Mouse (Mus musculus): ENCODE data around the gene Mief1.

The Mief1 gene

GRCm38 (mm10) chr15:80263610-80264575, 30.1 kb downstream of the Mief1 start, which contains the start of gene Rps19bp1:
Gene Rps19bp1, minus strand, starts transcription at chr15:80264315.
- DNase-seq = peak; percentile 79 to 88

GRCm38 (mm10) chr15:80266281-80266680, 32.5 kb downstream of the Mief1 start:
- DNase-seq = peak; percentile 36 to 72

GRCm38 (mm10) chr15:80271858-80272396, 38.1 kb downstream of the Mief1 start:
- DNase-seq = no peak

- DNase-seq = no peak
Measured at GRCm38 (mm10) chr15:80277107-80277506, 43.3 kb downstream of the Mief1 start.

DNA sequence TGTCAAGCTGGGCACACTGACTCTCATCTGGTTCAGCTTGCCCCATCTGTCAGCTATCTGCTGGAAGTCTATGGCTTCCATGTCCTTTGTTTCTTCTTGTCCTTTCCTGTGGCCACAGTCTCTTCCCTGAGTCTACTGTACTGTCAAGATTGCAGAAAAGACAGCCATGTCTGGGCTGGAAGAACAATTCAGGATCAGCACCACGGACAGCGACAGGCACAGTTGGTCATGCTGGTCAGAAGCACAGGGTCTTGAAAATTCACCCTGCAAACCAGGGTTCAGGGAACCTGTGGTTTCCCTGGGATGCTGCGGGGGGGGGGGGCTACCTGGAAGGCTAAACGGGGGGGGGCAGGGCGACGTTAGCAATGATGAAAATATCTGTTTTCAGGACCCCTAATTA, 43.8 kb downstream of the Mief1 start:
- DNase-seq = peak in 1 of 2 experiments; percentile 45

GRCm38 (mm10) chr15:80278121-80278759, 44.4 kb downstream of the Mief1 start:
- DNase-seq = no peak

DNA sequence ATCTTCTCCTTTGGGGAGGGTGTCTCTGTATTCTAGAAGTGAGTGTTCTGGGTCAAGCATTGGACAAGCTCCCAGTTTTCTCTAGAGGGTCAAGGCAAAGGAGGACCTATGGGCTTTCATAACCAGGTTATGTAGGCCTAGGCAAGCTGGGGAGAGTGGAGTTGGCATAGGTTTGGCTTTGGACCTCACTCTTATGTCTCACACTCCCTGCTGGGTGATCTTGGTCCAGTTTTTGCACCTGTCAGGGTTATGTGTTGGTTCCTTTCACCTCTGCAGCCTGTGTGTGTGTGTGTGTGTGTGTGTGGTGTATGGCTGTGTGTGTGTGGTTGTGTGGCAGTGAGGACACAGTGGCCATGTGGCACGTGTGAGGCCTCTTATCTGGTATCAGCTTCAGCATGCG, 45.2 kb downstream of the Mief1 start:
- DNase-seq = no peak

- DNase-seq = peak in 1 of 2 experiments; percentile 40
Measured at GRCm38 (mm10) chr15:80280646-80281045, 46.8 kb downstream of the Mief1 start.

GRCm38 (mm10) chr15:80286851-80287415, 53.1 kb downstream of the Mief1 start, which contains the start of gene Cacna1i:
Gene Cacna1i, plus strand, starts transcription at chr15:80287238.
- no peak for DNase-seq

DNA sequence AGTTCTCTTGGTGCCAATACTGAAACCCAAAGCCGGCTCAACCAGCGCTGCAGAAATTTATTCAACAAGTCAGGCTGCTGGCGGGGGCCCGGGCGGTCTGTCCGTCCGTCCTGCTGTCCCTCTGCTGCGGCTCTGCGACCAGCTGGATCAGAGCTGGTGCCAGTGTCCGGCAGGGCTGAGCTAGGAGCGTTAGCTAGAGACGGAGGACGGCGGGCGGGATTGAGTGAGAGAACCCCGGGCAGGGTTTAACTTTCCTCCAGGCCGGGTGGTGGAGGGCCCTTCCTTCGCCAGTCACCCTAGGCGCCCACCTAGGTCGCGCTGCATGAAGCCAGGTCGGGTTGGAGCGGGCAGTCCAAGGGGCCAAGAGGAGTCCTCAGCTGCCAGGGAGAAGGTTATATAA, 54.2 kb downstream of the Mief1 start:
- DNase-seq = no peak

DNA sequence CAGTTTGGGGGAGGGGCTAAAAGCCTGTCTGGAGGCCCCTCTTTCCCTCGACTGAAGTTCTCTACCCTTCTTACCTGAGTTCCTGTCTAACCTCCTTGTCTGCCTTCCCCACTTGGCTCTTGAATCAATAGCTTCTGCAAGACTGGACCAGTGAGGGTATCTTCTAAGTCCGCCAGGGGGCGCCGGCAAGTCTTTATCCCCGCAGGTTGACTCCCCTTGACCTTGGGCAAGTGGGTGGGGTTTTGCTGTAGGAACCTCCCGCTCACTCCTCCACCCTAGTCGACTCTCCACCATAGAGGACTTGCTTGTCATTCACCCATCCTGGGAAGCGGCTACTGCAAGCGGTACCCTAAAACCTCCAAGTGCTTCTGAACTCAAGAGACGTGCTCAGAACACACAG, 55.6 kb downstream of the Mief1 start:
- DNase-seq = peak; percentile 66 to 85

DNA sequence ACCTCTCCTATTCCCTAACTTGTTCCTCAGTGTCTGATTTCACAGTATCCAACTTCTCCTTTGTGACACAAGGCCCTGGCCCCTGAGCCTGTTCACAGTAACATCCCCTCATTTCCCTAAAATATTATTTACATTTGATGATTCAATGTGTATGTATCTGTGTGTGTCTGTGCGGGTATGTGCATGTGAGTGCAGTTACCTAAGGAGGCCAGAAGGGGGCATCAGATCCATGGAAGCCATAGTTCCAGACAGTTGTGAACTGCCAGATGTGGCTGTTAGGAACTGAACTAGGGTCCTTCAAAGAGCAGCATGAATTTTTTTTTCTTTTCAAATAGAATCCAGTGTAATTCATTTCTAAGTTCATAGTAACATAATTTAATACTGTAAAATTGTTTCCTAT, 63.3 kb downstream of the Mief1 start:
- DNase-seq = no peak
